10 mouse cellular contexts compared by ENCODE assay signal in genomic region chr1:52336696-52337095, GRCm38 (mm10).
"Had no signal": no experiment of that assay in that cellular context is flagged by ENCODE, and none has a peak within 500 bp of the region (broad histone marks: within the 10 kb centered on the region; RNA-seq: fewer than 3 reads in every experiment).

No protein-coding gene starts in this region.

- DNase-seq: kidney, postnatal 10 days; kidney, postnatal 4 days; left cerebral cortex, postnatal 4 days; lung, adult 18-20 months; retina, postnatal 1 day; right cerebral cortex, postnatal 4 days; spleen, adult 18-20 months; thymus, adult 2 months; thymus, postnatal 25 days had no signal

- ATAC-seq: midbrain, embryonic 13.5 days had no signal
